Mouse (Mus musculus): ENCODE results near the gene Pias4.

DNA sequence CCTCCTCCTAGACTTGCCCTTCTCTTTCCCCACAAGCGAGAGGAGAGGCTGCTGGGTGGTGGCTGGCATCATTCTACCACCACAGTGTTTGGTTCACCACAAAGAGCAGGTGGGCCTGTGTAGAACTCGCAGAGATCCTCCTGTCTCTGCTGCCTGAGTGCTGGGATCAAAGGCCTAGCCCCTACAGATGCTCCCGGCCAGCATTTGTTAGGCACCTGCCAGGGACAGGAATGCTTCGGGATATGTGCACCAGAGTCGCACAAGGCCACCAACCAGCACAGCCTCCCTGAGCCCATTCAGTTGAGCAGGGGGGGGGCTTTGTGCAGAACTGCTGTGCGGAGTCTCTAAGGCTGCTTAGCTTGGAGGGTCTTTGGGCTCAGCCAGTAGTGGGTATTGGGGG, 22.4 kb downstream of the Pias4 start:
- TF ChIP-seq CTCF (IDR thresholded peaks at IDR 0.05; ENCODE audit: borderline replicate concordance, control insufficient read depth, extremely low read depth, insufficient read depth, low read length, poor library complexity) (no peak), POLR2A (IDR thresholded peaks at IDR 0.05; ENCODE audit: control insufficient read depth, extremely low read depth, insufficient read depth, low read length, poor library complexity) (no peak)
